Mouse (Mus musculus): ENCODE measurements around the gene Ttyh3.
A peak's percentile ranks its signal among the peaks of the same experiment; 100 is the strongest.
"Not testable (repeated sequence)": the region's sequence is repeated elsewhere in the genome, so short reads cannot be mapped to it uniquely, and the experiment has no call there.

Gene Ttyh3

GRCm38 (mm10) chr5:140648519-140649100 is at the start of gene Ttyh3:
TSS of gene Ttyh3 (minus strand) at chr5:140649031.
- DNase-seq (ENCODE audit: low read depth, low spot score): no peak

- no peak for DNase-seq (ENCODE audit: low read depth, low spot score)
These were observed 47.2 kb upstream of the Ttyh3 start for GRCm38 (mm10) chr5:140695987-140696386.

DNA sequence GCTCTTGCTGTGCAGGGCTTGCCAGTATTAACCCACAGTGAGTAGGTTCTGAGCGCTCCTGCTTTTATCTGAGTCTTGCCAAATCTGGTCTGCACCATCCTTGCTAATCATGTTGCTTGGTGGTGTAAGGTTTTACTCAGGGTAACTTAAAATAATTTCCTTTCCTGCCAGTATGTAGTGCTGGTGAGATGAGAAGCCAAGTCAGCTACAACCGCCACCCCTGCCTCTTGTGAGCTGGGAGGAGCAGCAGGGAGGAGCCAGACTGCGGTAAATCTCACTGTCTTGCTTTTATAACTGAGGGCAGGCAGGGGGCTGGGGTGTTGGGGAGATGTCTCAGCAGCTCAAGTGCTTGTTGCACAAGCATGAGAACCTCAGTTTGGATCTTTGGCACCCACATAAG is 39.6 kb upstream of the Ttyh3 start:
- DNase-seq (ENCODE audit: low read depth, low spot score): no peak

- DNase-seq (ENCODE audit: low read depth, low spot score): no peak
These were observed 35.7 kb upstream of the Ttyh3 start for GRCm38 (mm10) chr5:140684343-140685148.

GRCm38 (mm10) chr5:140682113-140682512 is 33.3 kb upstream of the Ttyh3 start:
- DNase-seq (ENCODE audit: low read depth, low spot score): no peak

DNA sequence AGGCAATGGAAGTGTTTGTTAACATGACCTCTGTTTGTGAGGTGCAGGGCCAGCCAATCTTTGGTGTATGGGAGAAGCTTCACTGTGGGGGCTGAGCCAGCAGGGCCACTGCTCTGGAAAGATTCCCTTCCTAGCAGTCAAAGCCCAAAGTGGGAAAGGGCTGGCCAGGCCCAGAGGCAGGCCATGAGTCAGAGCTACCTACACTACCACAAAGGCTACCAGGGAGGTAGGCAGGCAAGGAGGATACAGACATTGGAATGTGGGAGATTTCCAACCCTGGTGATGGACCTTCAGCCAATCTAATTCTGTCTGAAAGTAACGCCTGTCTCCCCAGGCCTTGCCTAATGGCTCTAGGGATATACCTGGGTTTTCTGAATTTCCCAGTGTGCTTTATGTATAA is 32.1 kb upstream of the Ttyh3 start:
- no peak for DNase-seq (ENCODE audit: low read depth, low spot score)

- DNase-seq (ENCODE audit: low read depth, low spot score): no peak
These were observed 31.2 kb upstream of the Ttyh3 start for GRCm38 (mm10) chr5:140680051-140680450.

DNA sequence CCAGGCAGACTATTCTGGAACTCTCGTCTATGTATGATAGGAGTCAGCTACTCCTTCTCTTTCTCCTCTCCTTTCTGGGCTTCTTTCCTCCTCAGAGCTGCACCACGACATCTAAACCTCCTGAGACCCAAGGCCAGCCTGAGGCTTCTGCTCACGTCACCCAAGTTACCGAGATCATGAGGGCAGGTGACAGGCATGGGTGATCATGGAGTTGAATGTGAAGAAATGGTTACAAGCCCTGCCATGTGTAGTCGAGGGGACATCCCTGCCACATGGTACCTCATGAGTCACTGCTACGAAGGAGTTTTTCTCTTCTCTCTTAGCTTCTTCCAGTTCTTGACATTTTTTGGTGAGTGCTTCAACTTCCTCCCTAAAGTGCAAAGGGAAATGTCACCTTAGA is 28.3 kb upstream of the Ttyh3 start:
- DNase-seq (ENCODE audit: low read depth, low spot score): no peak

GRCm38 (mm10) chr5:140675640-140676039 is 26.8 kb upstream of the Ttyh3 start:
- no peak for DNase-seq (ENCODE audit: low read depth, low spot score)

- DNase-seq (ENCODE audit: low read depth, low spot score): no peak
These were observed 26.2 kb upstream of the Ttyh3 start for GRCm38 (mm10) chr5:140675079-140675478.

- DNase-seq (ENCODE audit: low read depth, low spot score): no peak
These were observed 25.2 kb upstream of the Ttyh3 start for GRCm38 (mm10) chr5:140674036-140674435.

GRCm38 (mm10) chr5:140672603-140673002 is 23.8 kb upstream of the Ttyh3 start:
- not testable (repeated sequence) for DNase-seq (ENCODE audit: low read depth, low spot score)

DNA sequence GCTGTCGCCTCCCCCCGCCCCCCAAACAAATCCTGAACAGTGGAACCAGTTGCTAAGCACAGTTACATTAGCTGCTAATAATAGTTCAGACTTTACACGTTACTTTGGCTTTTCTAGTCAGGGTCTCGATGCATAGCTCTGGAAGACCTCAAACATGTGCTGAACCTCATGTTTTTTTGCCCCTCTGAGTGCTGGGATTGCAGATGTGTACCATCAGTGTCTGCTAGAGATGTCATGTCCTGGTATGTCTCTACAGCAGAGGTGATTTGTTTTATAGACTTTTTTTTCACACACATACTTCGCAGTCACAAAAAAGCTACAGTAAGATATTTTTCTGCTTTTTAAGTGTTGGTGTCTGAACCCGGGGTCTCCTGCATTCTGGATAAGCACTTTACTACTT is 23.3 kb upstream of the Ttyh3 start:
- DNase-seq (ENCODE audit: low read depth, low spot score): no peak

DNA sequence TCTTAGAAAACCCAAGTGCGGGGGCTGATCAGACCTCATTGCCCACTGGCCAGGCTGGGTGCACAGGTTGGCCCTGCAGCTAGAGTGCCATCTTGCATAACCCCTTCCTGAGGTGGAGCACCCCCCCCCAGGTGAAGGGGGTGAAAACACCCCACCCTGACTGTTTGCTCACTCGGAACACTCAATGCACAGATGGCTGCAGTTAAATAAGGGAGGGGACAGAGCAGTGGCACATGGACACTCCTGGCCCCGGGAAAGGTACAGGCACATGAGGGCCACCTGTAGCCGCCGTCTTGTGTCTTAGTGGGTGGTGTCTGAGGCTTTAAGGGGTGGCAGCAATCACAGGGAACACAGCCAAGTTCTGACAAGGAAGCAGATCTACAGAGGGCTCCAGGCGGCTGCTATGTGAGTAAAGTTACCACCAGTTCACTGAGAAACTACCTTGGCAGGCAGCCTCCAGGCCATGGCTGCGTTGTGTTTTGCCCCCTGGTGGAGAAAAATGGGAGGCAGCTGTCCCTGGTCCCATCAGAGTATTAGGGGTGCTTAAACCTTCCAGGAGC is 14.9 kb upstream of the Ttyh3 start:
- DNase-seq (ENCODE audit: low read depth, low spot score): no peak

DNA sequence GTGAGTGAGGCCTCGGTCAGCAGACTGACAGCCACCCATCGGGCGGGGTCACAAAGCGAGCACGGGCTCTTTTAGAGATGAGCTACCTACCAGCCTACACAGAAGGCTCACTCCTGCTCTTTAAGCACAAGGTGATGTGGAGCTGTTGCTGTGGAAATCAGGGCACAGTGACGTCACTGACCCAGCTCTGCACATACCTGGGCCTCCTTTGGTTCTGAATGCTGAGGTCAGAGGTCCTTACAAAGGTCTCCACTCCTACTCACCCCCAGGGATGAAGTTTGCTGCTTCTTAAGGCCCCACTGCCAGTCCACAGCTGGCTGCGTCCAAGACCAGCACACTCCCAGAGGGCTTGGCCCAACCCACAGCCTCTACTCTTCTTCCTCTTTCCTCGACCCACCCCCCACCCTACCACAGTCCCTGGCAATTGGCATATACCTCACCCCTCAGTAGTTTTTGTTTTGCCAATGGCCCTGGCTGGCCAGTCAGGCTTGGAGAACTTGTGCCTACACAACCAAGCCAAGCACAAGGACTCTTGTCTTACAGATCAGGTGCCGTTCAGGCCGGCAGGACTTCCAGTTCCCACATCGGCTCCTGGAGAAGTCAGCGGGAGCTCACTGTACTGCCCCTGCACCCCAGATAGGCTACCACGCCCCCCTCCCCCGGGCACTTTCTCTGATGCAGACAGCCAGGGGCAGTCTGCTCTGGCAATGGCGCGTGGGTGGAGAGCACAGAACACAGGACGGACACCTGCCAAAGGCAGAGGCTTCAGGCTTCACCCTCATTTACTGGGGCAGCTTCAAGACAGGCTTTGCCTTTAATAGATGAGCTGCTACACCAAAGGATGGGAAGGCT is 14.1 kb upstream of the Ttyh3 start:
- DNase-seq (ENCODE audit: low read depth, low spot score): no peak

DNA sequence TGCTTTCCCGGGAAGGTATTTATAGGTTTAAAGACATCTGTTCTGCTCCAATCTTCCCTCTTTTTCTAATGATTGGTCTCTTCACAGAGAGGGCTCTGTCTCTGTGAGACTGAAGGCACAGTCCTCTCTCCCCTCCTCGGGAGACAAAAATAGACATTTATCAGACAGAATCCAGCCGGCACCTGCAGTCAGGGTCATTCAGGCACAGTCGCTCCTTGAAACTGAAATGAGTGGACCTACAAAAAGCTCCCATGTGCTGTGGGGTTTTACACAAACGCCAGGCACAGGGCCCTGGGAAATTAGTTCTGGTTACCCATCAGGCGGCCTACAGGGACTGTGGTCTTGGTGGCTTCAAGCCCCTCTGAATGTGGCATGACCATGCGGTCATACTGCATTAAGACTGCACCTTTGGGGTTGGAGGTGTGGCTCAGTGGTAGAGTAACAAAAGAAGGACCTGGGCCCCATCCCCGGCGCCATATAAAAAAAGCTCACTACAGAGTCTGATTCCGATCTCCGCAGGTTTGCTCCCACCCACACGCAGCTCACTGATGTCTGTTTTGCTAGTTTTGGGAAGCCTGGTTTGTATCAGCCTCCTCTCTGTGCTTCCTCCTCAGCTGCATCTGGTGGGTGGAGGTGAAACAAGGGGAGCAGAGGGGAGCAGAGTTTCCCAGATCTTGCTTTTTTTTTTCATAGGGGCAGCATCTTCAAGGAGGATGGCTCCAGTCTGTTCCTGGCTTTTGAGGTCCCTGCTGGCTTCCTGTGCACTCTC is 13.2 kb upstream of the Ttyh3 start:
- no peak for DNase-seq (ENCODE audit: low read depth, low spot score)

- no peak for DNase-seq (ENCODE audit: low read depth, low spot score)
These were observed 12.6 kb upstream of the Ttyh3 start for GRCm38 (mm10) chr5:140661427-140661826.

- no peak for DNase-seq (ENCODE audit: low read depth, low spot score)
These were observed 11.6 kb upstream of the Ttyh3 start for GRCm38 (mm10) chr5:140660398-140660797.

DNA sequence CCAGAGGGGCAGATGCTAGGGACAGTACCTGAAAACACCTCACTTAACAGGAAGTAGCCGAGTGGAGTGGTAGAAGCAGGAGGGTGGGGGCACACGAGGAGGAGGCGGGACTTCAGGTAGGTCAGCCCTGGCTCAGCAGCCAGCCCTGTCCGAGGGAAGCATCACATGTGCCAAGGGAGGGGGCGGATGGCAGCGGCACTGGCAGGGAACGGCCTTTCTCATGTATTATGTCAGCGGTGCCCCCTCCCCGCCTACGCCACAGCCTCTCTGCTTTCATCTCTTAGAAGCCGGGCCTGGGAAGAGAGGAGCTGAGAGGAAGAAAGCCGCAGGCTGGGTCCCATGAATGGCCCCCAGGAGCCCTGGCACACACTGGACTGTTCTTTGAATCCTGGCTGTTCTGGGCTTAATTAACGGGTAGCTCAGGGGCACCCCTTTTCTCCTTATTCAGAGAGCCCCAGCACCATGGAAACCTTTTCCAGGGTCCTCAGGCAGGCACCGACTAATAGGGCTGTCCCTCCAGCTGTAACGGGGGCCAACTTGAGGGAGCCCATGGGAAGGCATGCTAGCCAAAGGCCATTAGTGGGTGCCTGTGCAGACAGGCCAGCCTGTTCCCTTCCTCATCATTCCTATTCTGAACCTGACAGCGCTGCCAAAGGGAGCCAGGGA is 10.9 kb upstream of the Ttyh3 start:
- peak; percentile 70 for DNase-seq (ENCODE audit: low read depth, low spot score)

DNA sequence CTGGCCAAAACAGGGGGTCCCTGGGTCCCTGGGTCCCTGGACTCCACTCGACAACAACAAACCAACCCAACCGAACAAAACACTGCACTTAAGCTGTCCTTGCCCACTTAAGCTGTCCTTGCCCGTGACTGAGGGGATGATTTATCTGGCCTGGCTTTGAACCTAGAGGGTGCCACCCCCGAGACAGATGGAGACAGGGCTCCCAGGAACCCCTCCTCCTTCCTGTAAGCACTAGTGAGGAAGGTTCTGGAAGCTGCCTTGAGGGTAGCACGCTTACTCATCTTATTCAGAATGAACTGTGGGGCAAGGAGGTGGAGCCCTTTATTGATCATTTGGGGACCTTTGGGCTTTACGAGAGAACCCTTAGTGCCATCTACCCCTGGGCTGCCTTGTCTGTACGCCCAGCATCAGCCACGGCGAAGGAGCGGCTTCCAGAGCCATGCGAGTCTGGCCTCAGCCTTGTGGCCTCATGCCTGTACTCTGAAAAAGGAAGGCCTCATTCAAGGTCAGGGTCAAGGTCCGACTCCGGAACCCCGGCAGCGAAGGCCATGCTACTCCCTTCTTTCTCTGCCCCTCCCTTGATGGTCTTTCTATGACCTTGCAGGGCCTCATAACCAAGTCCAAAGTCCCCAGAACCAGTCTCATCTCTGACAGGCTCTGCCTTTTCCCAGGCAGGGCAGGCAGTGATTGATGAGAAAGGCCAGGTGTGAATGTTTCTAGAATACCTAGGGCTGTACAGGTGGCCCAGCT is 5.4 kb upstream of the Ttyh3 start:
- no peak for DNase-seq (ENCODE audit: low read depth, low spot score)
